Mouse (Mus musculus): ENCODE data around the gene Pde5a. TPM values are rescaled to one million over a fixed set of nuclear protein-coding genes. Genes with fewer than 3 reads are reported as not detected.

The Pde5a gene
- polyA plus RNA-seq, 1 experiment, result 4.5 TPM

GRCm38 (mm10) chr3:122710141-122710540 lies 18.6 kb upstream of the Pde5a start:
- no peak overlapping the region for H3K4me3 ChIP-seq
- H3K4me2 ChIP-seq (ENCODE audit: low read depth), result no peak overlapping the region
- TF ChIP-seq POLR2AphosphoS2 (IDR thresholded peaks at IDR 0.05; ENCODE audit: insufficient read length, low read depth) (no peak), MYOD1 (IDR thresholded peaks at IDR 0.05; ENCODE audit: control insufficient read depth in 1 of 3, insufficient read length in 2 of 3, low read depth in 2 of 3) (no peak), MYOG (IDR thresholded peaks at IDR 0.05; ENCODE audit: control insufficient read depth in 1 of 3, insufficient read depth in 1 of 3, insufficient read length in 2 of 3, low read depth in 2 of 3) (no peak), TCF12 (IDR thresholded peaks at IDR 0.05; ENCODE audit: insufficient read depth, poor library complexity, severe bottlenecking) (no peak), CEBPB (IDR thresholded peaks at IDR 0.05; ENCODE audit: insufficient read depth, poor library complexity, severe bottlenecking) (no peak), POLR2A (IDR thresholded peaks at IDR 0.05; ENCODE audit: insufficient read length, low read depth) (no peak), USF1 (IDR thresholded peaks at IDR 0.05; ENCODE audit: low read depth) (no peak), REST (IDR thresholded peaks at IDR 0.05; ENCODE audit: insufficient read depth, insufficient read length) (no peak), E2F4 (IDR thresholded peaks at IDR 0.05; ENCODE audit: insufficient read depth) (no peak), SRF (IDR thresholded peaks at IDR 0.05; ENCODE audit: control insufficient read depth, insufficient read length, low read depth) (no peak), TCF3 (IDR thresholded peaks at IDR 0.05; ENCODE audit: insufficient read length, low read depth) (no peak), MAX (IDR thresholded peaks at IDR 0.05; ENCODE audit: low read depth) (no peak)
- no peaks in the 10 kb centered on the region for H3K27me3 ChIP-seq (ENCODE audit: control insufficient read depth, insufficient read depth, insufficient read length)
- H3K79me2 ChIP-seq (ENCODE audit: control insufficient read depth, insufficient read depth), result no peaks in the 10 kb centered on the region
- H3K36me3 ChIP-seq (ENCODE audit: control insufficient read depth, insufficient read depth), result no peaks in the 10 kb centered on the region
- no peak overlapping the region for H3ac ChIP-seq (ENCODE audit: control insufficient read depth, insufficient read length)

DNA sequence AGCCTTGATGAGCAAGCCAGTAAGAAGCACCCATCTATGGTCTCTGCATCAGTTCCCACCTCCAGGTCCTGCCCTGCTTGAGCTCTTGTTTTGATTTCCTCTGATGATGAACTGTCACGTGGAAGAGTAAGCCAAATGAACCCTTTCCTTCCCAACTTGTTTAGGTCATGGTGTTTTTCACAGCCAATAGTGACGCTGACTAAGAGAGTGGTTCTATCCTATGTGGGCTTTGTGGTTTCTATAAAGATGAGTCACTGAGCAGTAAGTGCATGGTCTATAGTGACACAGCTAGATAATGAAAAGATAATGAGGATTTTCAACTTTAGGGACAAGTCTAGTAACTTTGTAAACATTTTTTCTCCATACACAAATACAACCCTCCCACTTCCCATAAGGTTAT lies 10.1 kb upstream of the Pde5a start:
- no peak overlapping the region for H3K4me2 ChIP-seq (ENCODE audit: low read depth)
- no peak for TF ChIP-seq MYOG (IDR thresholded peaks at IDR 0.05; ENCODE audit: control insufficient read depth in 1 of 3, insufficient read depth in 1 of 3, insufficient read length in 2 of 3, low read depth in 2 of 3)
- peak; percentile 71 for TF ChIP-seq USF1 (IDR thresholded peaks at IDR 0.05; ENCODE audit: low read depth)
- no peak for TF ChIP-seq TCF12 (IDR thresholded peaks at IDR 0.05; ENCODE audit: insufficient read depth, poor library complexity, severe bottlenecking)
- no peaks in the 10 kb centered on the region for H3K79me2 ChIP-seq (ENCODE audit: control insufficient read depth, insufficient read depth)
- no peak overlapping the region for H3K4me3 ChIP-seq
- H3K36me3 ChIP-seq (ENCODE audit: control insufficient read depth, insufficient read depth), result no peaks in the 10 kb centered on the region
- H3ac ChIP-seq (ENCODE audit: control insufficient read depth, insufficient read length), result no peak overlapping the region
- no peaks in the 10 kb centered on the region for H3K27me3 ChIP-seq (ENCODE audit: control insufficient read depth, insufficient read depth, insufficient read length)

GRCm38 (mm10) chr3:122721522-122721921 lies 7.2 kb upstream of the Pde5a start:
- Histone ChIP-seq H3K4me2 (ENCODE audit: low read depth) (peak overlapping the region; percentile 50), H3ac (ENCODE audit: control insufficient read depth, insufficient read length) (no peak overlapping the region), H3K36me3 (ENCODE audit: control insufficient read depth, insufficient read depth) (no peaks in the 10 kb centered on the region), H3K27me3 (ENCODE audit: control insufficient read depth, insufficient read depth, insufficient read length) (no peaks in the 10 kb centered on the region), H3K79me2 (ENCODE audit: control insufficient read depth, insufficient read depth) (no peaks in the 10 kb centered on the region), H3K4me3 (no peak overlapping the region)
- TF ChIP-seq REST (IDR thresholded peaks at IDR 0.05; ENCODE audit: insufficient read depth, insufficient read length), result no peak
- TF ChIP-seq E2F4 (IDR thresholded peaks at IDR 0.05; ENCODE audit: insufficient read depth), result no peak
- TF ChIP-seq SRF (IDR thresholded peaks at IDR 0.05; ENCODE audit: control insufficient read depth, insufficient read length, low read depth), result no peak
- TF ChIP-seq USF1 (IDR thresholded peaks at IDR 0.05; ENCODE audit: low read depth), result no peak
- TF ChIP-seq POLR2A (IDR thresholded peaks at IDR 0.05; ENCODE audit: insufficient read length, low read depth), result no peak
- no peak for TF ChIP-seq MAX (IDR thresholded peaks at IDR 0.05; ENCODE audit: low read depth)
- peak; percentile 65 for TF ChIP-seq CEBPB (IDR thresholded peaks at IDR 0.05; ENCODE audit: insufficient read depth, poor library complexity, severe bottlenecking)

- H3K36me3 ChIP-seq (ENCODE audit: control insufficient read depth, insufficient read depth), result no peaks in the 10 kb centered on the region
These were observed 833 bp downstream of the Pde5a start for GRCm38 (mm10) chr3:122729601-122729959.

DNA sequence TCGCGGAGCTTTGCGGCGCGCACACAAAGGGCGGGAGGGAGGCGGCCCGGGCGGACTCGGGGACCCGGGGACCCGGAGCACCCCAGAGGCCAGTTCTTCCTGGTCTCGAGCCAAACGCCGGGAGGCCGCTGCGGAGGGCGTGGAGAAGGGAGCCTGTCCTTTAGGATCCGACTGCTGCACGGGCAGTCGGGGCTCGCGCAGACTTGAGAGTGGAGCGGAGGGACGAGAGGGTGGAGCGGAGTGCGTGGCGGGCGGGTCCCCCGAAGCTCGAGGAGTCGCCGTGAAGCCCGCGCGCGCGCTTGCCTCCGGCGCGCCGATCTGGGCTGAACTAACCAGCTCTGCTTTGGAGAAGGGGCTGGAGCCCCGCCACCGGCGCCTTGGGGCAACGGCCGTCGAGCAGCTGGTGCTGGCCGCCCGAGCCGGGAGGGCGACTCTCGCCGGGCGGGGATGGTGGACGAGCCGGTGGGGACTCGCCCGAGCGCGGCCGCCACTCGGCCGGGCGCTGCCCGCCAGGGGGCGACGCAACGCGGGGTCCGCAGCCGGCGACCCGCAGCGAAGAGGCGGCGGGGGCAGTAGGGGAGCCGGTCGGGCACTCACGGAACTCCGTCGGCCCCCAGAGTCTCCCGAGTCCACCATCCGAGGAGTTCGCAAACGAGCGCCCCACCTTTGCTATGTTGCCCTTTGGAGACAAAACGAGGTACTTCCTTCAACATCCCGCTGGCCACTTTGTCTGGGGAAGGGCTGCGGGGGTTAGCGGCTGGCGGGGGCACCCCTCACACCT lies 1.4 kb downstream of the Pde5a start:
- H3K36me3 ChIP-seq (ENCODE audit: control insufficient read depth, insufficient read depth), result no peaks in the 10 kb centered on the region
- H3K79me2 ChIP-seq (ENCODE audit: control insufficient read depth, insufficient read depth), result peaks cover 19% of the 10 kb centered on the region
- H3K4me3 ChIP-seq, result peak overlapping the region; percentile 89

More at GRCm38 (mm10) chr3:122729601-122729959, 833 bp downstream of the Pde5a start:
- H3K79me2 ChIP-seq (ENCODE audit: control insufficient read depth, insufficient read depth), result peaks cover 19% of the 10 kb centered on the region
- TF ChIP-seq REST (IDR thresholded peaks at IDR 0.05; ENCODE audit: insufficient read depth, insufficient read length) (no peak), POLR2AphosphoS2 (IDR thresholded peaks at IDR 0.05; ENCODE audit: insufficient read length, low read depth) (peak; percentile 39), POLR2A (IDR thresholded peaks at IDR 0.05; ENCODE audit: insufficient read length, low read depth) (peak; percentile 36)
- H3K4me2 ChIP-seq (ENCODE audit: low read depth), result peak overlapping the region; percentile 81
- H3ac ChIP-seq (ENCODE audit: control insufficient read depth, insufficient read length), result peak overlapping the region; percentile 53
- peak overlapping the region; percentile 89 for H3K4me3 ChIP-seq
- H3K27me3 ChIP-seq (ENCODE audit: control insufficient read depth, insufficient read depth, insufficient read length), result no peaks in the 10 kb centered on the region

More for the DNA sequence above, 1.4 kb downstream of the Pde5a start:
- H3ac ChIP-seq (ENCODE audit: control insufficient read depth, insufficient read length), result peak overlapping the region; percentile 53
- H3K4me2 ChIP-seq (ENCODE audit: low read depth), result peak overlapping the region; percentile 88
- no peaks in the 10 kb centered on the region for H3K27me3 ChIP-seq (ENCODE audit: control insufficient read depth, insufficient read depth, insufficient read length)
- no peak for TF ChIP-seq SRF (IDR thresholded peaks at IDR 0.05; ENCODE audit: control insufficient read depth, insufficient read length, low read depth)
- TF ChIP-seq MAX (IDR thresholded peaks at IDR 0.05; ENCODE audit: low read depth), result no peak
- TF ChIP-seq POLR2AphosphoS2 (IDR thresholded peaks at IDR 0.05; ENCODE audit: insufficient read length, low read depth), result peak; percentile 29
- TF ChIP-seq MYOG (IDR thresholded peaks at IDR 0.05; ENCODE audit: control insufficient read depth in 1 of 3, insufficient read depth in 1 of 3, insufficient read length in 2 of 3, low read depth in 2 of 3), result peak in 1 of 3 experiments; percentile 18
- TF ChIP-seq POLR2A (IDR thresholded peaks at IDR 0.05; ENCODE audit: insufficient read length, low read depth), result peak; percentile 53
